Mouse (Mus musculus): ENCODE results near the gene Il17rc. TPM values are rescaled to one million over a fixed set of nuclear protein-coding genes. Genes with fewer than 3 reads are reported as not detected.

Gene Il17rc
- 7.3 and 9.0 TPM in 2 replicates for total RNA-seq (2014; rRNA removed)
- polyA plus RNA-seq (2015; fragmentation: Nextera tagmentation; extraction: Ambion mirVana), result 5.2 and 7.0 TPM in 2 replicates

- Histone ChIP-seq H3K4me3 (ENCODE audit: low read length) (no peak within 1 kb of the TSS), H3K9me3 (ENCODE audit: low read length) (no peaks in the 10 kb centered on the region), H3K27ac (no peak within 1 kb of the TSS), H3K27me3 (ENCODE audit: insufficient read depth, low read length) (no peaks in the 10 kb centered on the region; the same call in 1 of the 2 replicates), H3K4me2 (ENCODE audit: low read depth, low read length) (peak within 1 kb of the TSS; percentile 38), H3K36me3 (ENCODE audit: insufficient read depth, low read length) (no peaks in the 10 kb centered on the region), H3K4me1 (ENCODE audit: insufficient read depth, low read length) (0 out of 2 replicates have a peak, but pooled peaks cover 5% of the 10 kb centered on the region), H3K9ac (replicated peaks; ENCODE audit: low read length) (no peak within 1 kb of the TSS)
- no peak for ATAC-seq
- TF ChIP-seq CTCF (IDR thresholded peaks at IDR 0.05; ENCODE audit: low read depth), result no peak
- 23% methylated on average over 12 of the region's 12 CpGs for WGBS
- DNase-seq (ENCODE audit: low spot score), result no peak
Observed at GRCm38 (mm10) chr6:113471297-113471936, at the start of gene Il17rc. Il17rc (plus strand) TSS chr6:113471427.

- DNase-seq (ENCODE audit: low spot score) (no peak), ATAC-seq (no peak)
- Histone ChIP-seq H3K36me3 (ENCODE audit: insufficient read depth, low read length) (no peaks in the 10 kb centered on the region), H3K4me3 (ENCODE audit: low read length) (no peak overlapping the region), H3K27ac (no peak overlapping the region), H3K9me3 (ENCODE audit: low read length) (no peaks in the 10 kb centered on the region), H3K27me3 (ENCODE audit: insufficient read depth, low read length) (no peaks in the 10 kb centered on the region), H3K4me1 (ENCODE audit: insufficient read depth, low read length) (peaks cover 8% of the 10 kb centered on the region; the same call in 1 of the 2 replicates), H3K4me2 (ENCODE audit: low read depth, low read length) (no peak overlapping the region), H3K9ac (replicated peaks; ENCODE audit: low read length) (no peak overlapping the region)
- TF ChIP-seq CTCF (IDR thresholded peaks at IDR 0.05; ENCODE audit: low read depth), result no peak
- 73% methylated on average over 4 of the region's 4 CpGs for WGBS
Observed at GRCm38 (mm10) chr6:113423000-113423399, 48.2 kb upstream of the Il17rc start.

GRCm38 (mm10) chr6:113424187-113424586 is 47.0 kb upstream of the Il17rc start:
- no peaks in the 10 kb centered on the region for H3K9me3 ChIP-seq (ENCODE audit: low read length)
- ATAC-seq (no peak), DNase-seq (ENCODE audit: low spot score) (no peak)
- H3K27me3 ChIP-seq (ENCODE audit: insufficient read depth, low read length), result no peaks in the 10 kb centered on the region
- H3K4me3 ChIP-seq (ENCODE audit: low read length), result no peak overlapping the region
- TF ChIP-seq CTCF (IDR thresholded peaks at IDR 0.05; ENCODE audit: low read depth), result no peak
- no peak overlapping the region for H3K9ac ChIP-seq (replicated peaks; ENCODE audit: low read length)
- no peaks in the 10 kb centered on the region for H3K4me1 ChIP-seq (ENCODE audit: insufficient read depth, low read length)
- no peak overlapping the region for H3K4me2 ChIP-seq (ENCODE audit: low read depth, low read length)
- H3K36me3 ChIP-seq (ENCODE audit: insufficient read depth, low read length), result no peaks in the 10 kb centered on the region
- WGBS, result 87% methylated on average over 7 of the region's 7 CpGs
- no peak overlapping the region for H3K27ac ChIP-seq

GRCm38 (mm10) chr6:113426696-113427095 is 44.5 kb upstream of the Il17rc start:
- no peak overlapping the region for H3K9ac ChIP-seq (replicated peaks; ENCODE audit: low read length)
- ATAC-seq (no peak), DNase-seq (ENCODE audit: low spot score) (no peak)
- H3K4me2 ChIP-seq (ENCODE audit: low read depth, low read length), result no peak overlapping the region
- no peaks in the 10 kb centered on the region for H3K27me3 ChIP-seq (ENCODE audit: insufficient read depth, low read length)
- no peaks in the 10 kb centered on the region for H3K9me3 ChIP-seq (ENCODE audit: low read length)
- 94% methylated on average over 4 of the region's 4 CpGs for WGBS
- no peaks in the 10 kb centered on the region for H3K4me1 ChIP-seq (ENCODE audit: insufficient read depth, low read length)
- no peaks in the 10 kb centered on the region for H3K36me3 ChIP-seq (ENCODE audit: insufficient read depth, low read length)
- no peak overlapping the region for H3K27ac ChIP-seq
- no peak for TF ChIP-seq CTCF (IDR thresholded peaks at IDR 0.05; ENCODE audit: low read depth)
- no peak overlapping the region for H3K4me3 ChIP-seq (ENCODE audit: low read length)

- 62% methylated on average over 3 of the region's 3 CpGs for WGBS
- no peaks in the 10 kb centered on the region for H3K4me1 ChIP-seq (ENCODE audit: insufficient read depth, low read length)
- TF ChIP-seq CTCF (IDR thresholded peaks at IDR 0.05; ENCODE audit: low read depth), result peak; percentile 81
- no peak overlapping the region for H3K27ac ChIP-seq
- no peak overlapping the region for H3K4me3 ChIP-seq (ENCODE audit: low read length)
- no peak overlapping the region for H3K4me2 ChIP-seq (ENCODE audit: low read depth, low read length)
- DNase-seq (ENCODE audit: low spot score), result peak; percentile 59
- H3K27me3 ChIP-seq (ENCODE audit: insufficient read depth, low read length), result no peaks in the 10 kb centered on the region
- H3K9ac ChIP-seq (replicated peaks; ENCODE audit: low read length), result no peak overlapping the region
- no peak for ATAC-seq
- no peaks in the 10 kb centered on the region for H3K9me3 ChIP-seq (ENCODE audit: low read length)
- H3K36me3 ChIP-seq (ENCODE audit: insufficient read depth, low read length), result no peaks in the 10 kb centered on the region
Observed at GRCm38 (mm10) chr6:113427397-113427796, 43.8 kb upstream of the Il17rc start.

GRCm38 (mm10) chr6:113428006-113428405 is 43.2 kb upstream of the Il17rc start:
- H3K27ac ChIP-seq, result no peak overlapping the region
- no peak for TF ChIP-seq CTCF (IDR thresholded peaks at IDR 0.05; ENCODE audit: low read depth)
- no peak overlapping the region for H3K4me2 ChIP-seq (ENCODE audit: low read depth, low read length)
- H3K4me1 ChIP-seq (ENCODE audit: insufficient read depth, low read length), result no peaks in the 10 kb centered on the region
- 93% methylated on average over 16 of the region's 16 CpGs for WGBS
- no peak for ATAC-seq
- H3K36me3 ChIP-seq (ENCODE audit: insufficient read depth, low read length), result no peaks in the 10 kb centered on the region
- H3K9me3 ChIP-seq (ENCODE audit: low read length), result no peaks in the 10 kb centered on the region
- no peak for DNase-seq (ENCODE audit: low spot score)
- no peaks in the 10 kb centered on the region for H3K27me3 ChIP-seq (ENCODE audit: insufficient read depth, low read length)
- no peak overlapping the region for H3K4me3 ChIP-seq (ENCODE audit: low read length)
- H3K9ac ChIP-seq (replicated peaks; ENCODE audit: low read length), result no peak overlapping the region

- Histone ChIP-seq H3K27me3 (ENCODE audit: insufficient read depth, low read length) (no peaks in the 10 kb centered on the region), H3K4me2 (ENCODE audit: low read depth, low read length) (no peak overlapping the region), H3K9ac (replicated peaks; ENCODE audit: low read length) (no peak overlapping the region), H3K27ac (no peak overlapping the region), H3K9me3 (ENCODE audit: low read length) (no peaks in the 10 kb centered on the region), H3K4me1 (ENCODE audit: insufficient read depth, low read length) (no peaks in the 10 kb centered on the region), H3K4me3 (ENCODE audit: low read length) (no peak overlapping the region), H3K36me3 (ENCODE audit: insufficient read depth, low read length) (no peaks in the 10 kb centered on the region)
- DNase-seq (ENCODE audit: low spot score) (no peak), ATAC-seq (no peak)
- no peak for TF ChIP-seq CTCF (IDR thresholded peaks at IDR 0.05; ENCODE audit: low read depth)
- 88% methylated on average over 3 of the region's 3 CpGs for WGBS
Observed at GRCm38 (mm10) chr6:113429965-113430364, 41.3 kb upstream of the Il17rc start.

All from hindbrain, postnatal 0 days (tissue).